Mouse (Mus musculus) megakaryocyte, embryonic 14.5 days (primary cell): ENCODE results near the gene Rap1a.

ENCODE experiments used
- FLI1 ChIP-seq: IDR thresholded peaks from 2 replicates; pipeline ENCODE4 v1.6.1; 2012; ENCODE audit warnings: low read length, inconsistent platforms, mixed read lengths
- GATA1 ChIP-seq: IDR thresholded peaks from 3 replicates; pipeline ENCODE4 v1.6.1; 2012; ENCODE audit warnings: mixed read lengths, low read length, inconsistent platforms, borderline replicate concordance

DNA sequence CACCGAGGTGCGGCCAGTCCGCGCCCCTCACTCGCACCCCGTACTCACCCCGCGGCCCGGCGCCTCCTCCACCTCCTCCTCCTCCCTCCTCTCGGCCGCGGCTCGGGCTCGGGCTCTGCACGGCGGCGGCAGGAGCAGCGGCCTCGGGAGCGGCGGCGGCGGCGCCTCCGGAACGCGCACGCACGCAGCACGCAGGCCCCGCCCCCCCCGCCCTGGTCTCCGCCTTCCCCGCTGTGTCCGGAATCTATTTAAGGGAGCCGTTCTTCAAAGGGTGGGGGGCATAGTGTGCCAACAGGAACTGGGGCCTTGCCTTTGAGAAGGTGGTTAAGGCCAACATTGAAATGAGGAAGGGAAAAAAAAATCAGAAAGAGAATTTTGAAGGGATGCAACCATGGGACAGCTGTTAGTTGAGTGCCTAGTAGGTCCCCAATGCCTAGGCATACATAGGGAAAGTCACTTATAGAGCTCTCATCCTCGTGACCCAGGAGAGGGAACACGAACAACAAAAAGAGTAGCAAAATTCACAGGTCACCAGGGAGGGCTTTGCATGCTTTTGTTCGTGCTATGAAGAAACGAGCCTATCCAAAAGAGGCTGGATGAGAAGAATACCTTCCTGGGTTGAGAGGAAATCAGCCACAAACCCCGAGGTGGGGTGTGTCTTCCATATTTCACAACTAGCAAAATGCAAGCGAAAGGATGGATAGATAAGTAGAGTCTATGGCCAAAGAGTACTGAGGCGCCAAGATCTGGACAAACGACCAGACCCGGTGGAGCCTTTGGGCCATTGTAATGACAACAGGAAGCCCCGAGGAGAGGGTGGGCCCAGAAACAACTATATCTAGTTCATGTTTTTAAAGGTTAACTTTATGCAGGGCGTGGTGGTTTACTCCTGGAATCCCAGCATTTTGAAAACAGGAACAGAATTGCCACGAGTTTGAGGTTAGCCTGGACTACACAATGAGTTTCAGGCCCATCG lies at the start of gene Rap1a:
- TF ChIP-seq GATA1 (no peak), FLI1 (no peak)
